Mouse (Mus musculus) forebrain, embryonic 12.5 days (tissue): ENCODE data around the gene C1qb. TPM values are rescaled to one million over a fixed set of nuclear protein-coding genes. Genes with fewer than 3 reads are reported as not detected.

ENCODE experiments used
- ATAC-seq: fragments of 200-750 bp; cut with Nextera tagmentation; 2 replicates; pipeline ENCODE4 v1.8.0; 2017; ENCODE audit warnings: moderate TSS enrichment; ENCODE audit not compliant: low FRiP score
- H3K27ac ChIP-seq: fragments of 300-500 bp; sonication (generic); 2 replicates; pipeline ENCODE4 v1.5.1; 2016; ENCODE audit warnings: mild to moderate bottlenecking
- H3K27me3 ChIP-seq: fragments of 300-500 bp; sonication (generic); 2 replicates; pipeline ENCODE4 v1.6.1; 2016; ENCODE audit warnings: mild to moderate bottlenecking
- H3K36me3 ChIP-seq: fragments of 300-500 bp; sonication (generic); replicated peaks from 2 replicates; pipeline ENCODE4 v1.6.1; 2016; ENCODE audit warnings: mild to moderate bottlenecking
- H3K4me1 ChIP-seq: fragments of 300-500 bp; sonication (generic); 2 replicates; pipeline ENCODE4 v1.6.1; 2016
- H3K4me2 ChIP-seq: fragments of 300-500 bp; sonication (generic); 2 replicates; pipeline ENCODE4 v1.6.1; 2016; ENCODE audit warnings: mild to moderate bottlenecking, moderate library complexity
- H3K4me3 ChIP-seq: fragments of 300-500 bp; sonication (generic); replicated peaks from 2 replicates; pipeline ENCODE4 v1.5.1; 2016; ENCODE audit warnings: mild to moderate bottlenecking
- H3K9ac ChIP-seq: fragments of 300-500 bp; sonication (generic); 2 replicates; pipeline ENCODE4 v1.6.1; 2016; ENCODE audit warnings: mild to moderate bottlenecking
- H3K9me3 ChIP-seq: fragments of 300-500 bp; sonication (generic); 2 replicates; pipeline ENCODE4 v1.6.1; 2016
- WGBS: fragments of 180-500 bp; shearing (Covaris S2); methylation state at CpG from one replicate; pipeline ENCODE4 v1.1.7; 2016; 5-methylcytosine and 5-hydroxymethylcytosine counted together
- polyA plus RNA-seq: library from polyadenylated mRNA; unstranded; fragments of >200 nt; fragmentation: Nextera tagmentation; extraction: Ambion mirVana; gene quantifications from 2 replicates; pipeline ENCODE4 v1.2.1, GENCODE M21; 2016

C1qb gene
- polyA plus RNA-seq, 1 experiment from 2014 or later: 18.8 TPM

- Histone ChIP-seq H3K36me3 (no peaks in the 10 kb centered on the region), H3K9me3 (no peaks in the 10 kb centered on the region), H3K4me2 (no peak overlapping the region), H3K4me1 (peaks cover 62% of the 10 kb centered on the region), H3K9ac (0 out of 2 replicates have a peak overlapping the region, but pooled peaks have one; percentile 12), H3K4me3 (no peak overlapping the region), H3K27me3 (no peaks in the 10 kb centered on the region; the same call in 1 of the 2 replicates), H3K27ac (no peak overlapping the region)
- ATAC-seq: no peak
- 76% methylated on average over 9 of the region's 9 CpGs for WGBS
Measured at GRCm38 (mm10) chr4:136838026-136838425, 48.0 kb downstream of the C1qb start.

- Histone ChIP-seq H3K4me2 (peak overlapping the region; percentile 96), H3K9ac (peak overlapping the region; percentile 100), H3K36me3 (no peaks in the 10 kb centered on the region), H3K4me1 (peaks cover 76% of the 10 kb centered on the region), H3K27ac (peak overlapping the region; percentile 100), H3K27me3 (no peaks in the 10 kb centered on the region), H3K9me3 (no peaks in the 10 kb centered on the region), H3K4me3 (peak overlapping the region; percentile 99)
- peak; percentile 76 for ATAC-seq
- WGBS: under 1% methylated on average over 23 of the region's 27 CpGs
Measured at GRCm38 (mm10) chr4:136836387-136836931, 49.5 kb downstream of the C1qb start.

GRCm38 (mm10) chr4:136835621-136836386 lies 50.2 kb downstream of the C1qb start, which contains the start of gene Ephb2:
Gene Ephb2 (minus strand): TSS chr4:136835988.
- peak within 1 kb of the TSS; percentile 100 for H3K27ac ChIP-seq
- H3K9ac ChIP-seq: peak within 1 kb of the TSS; percentile 100
- H3K27me3 ChIP-seq: no peaks in the 10 kb centered on the region
- H3K9me3 ChIP-seq: no peaks in the 10 kb centered on the region
- ATAC-seq: peak; percentile 82
- H3K4me1 ChIP-seq: peaks cover 78% of the 10 kb centered on the region
- peak within 1 kb of the TSS; percentile 96 for H3K4me2 ChIP-seq
- peak within 1 kb of the TSS; percentile 99 for H3K4me3 ChIP-seq
- under 1% methylated on average over 88 of the region's 88 CpGs for WGBS
- H3K36me3 ChIP-seq: no peaks in the 10 kb centered on the region

GRCm38 (mm10) chr4:136834815-136835620 lies 51.0 kb downstream of the C1qb start:
- WGBS: under 1% methylated on average over 76 of the region's 76 CpGs
- H3K4me2 ChIP-seq: peak overlapping the region; percentile 96
- peaks cover 79% of the 10 kb centered on the region for H3K4me1 ChIP-seq
- H3K4me3 ChIP-seq: peak overlapping the region; percentile 99
- peak overlapping the region; percentile 100 for H3K9ac ChIP-seq
- no peaks in the 10 kb centered on the region for H3K36me3 ChIP-seq
- peak; percentile 33; the same call in 1 of the 2 replicates for ATAC-seq
- H3K9me3 ChIP-seq: no peaks in the 10 kb centered on the region
- H3K27ac ChIP-seq: peak overlapping the region; percentile 100
- H3K27me3 ChIP-seq: no peaks in the 10 kb centered on the region

GRCm38 (mm10) chr4:136834439-136834814 lies 51.6 kb downstream of the C1qb start:
- ATAC-seq: no peak
- Histone ChIP-seq H3K9me3 (no peaks in the 10 kb centered on the region), H3K9ac (peak overlapping the region; percentile 100), H3K27me3 (no peaks in the 10 kb centered on the region), H3K4me2 (peak overlapping the region; percentile 96), H3K27ac (peak overlapping the region; percentile 100; the same call in 1 of the 2 replicates), H3K36me3 (no peaks in the 10 kb centered on the region), H3K4me1 (peaks cover 82% of the 10 kb centered on the region), H3K4me3 (peak overlapping the region; percentile 99)
- 9% methylated on average over 12 of the region's 12 CpGs for WGBS

- Histone ChIP-seq H3K27me3 (no peaks in the 10 kb centered on the region), H3K9me3 (no peaks in the 10 kb centered on the region), H3K36me3 (no peaks in the 10 kb centered on the region), H3K9ac (peak overlapping the region; percentile 100), H3K27ac (peak overlapping the region; percentile 100; the same call in 1 of the 2 replicates), H3K4me2 (peak overlapping the region; percentile 96), H3K4me1 (peaks cover 85% of the 10 kb centered on the region), H3K4me3 (peak overlapping the region; percentile 99)
- no peak for ATAC-seq
- WGBS: 51% methylated on average over 21 of the region's 21 CpGs
Measured at GRCm38 (mm10) chr4:136833619-136834351, 52.2 kb downstream of the C1qb start.

- no peaks in the 10 kb centered on the region for H3K27me3 ChIP-seq
- peaks cover 84% of the 10 kb centered on the region for H3K4me1 ChIP-seq
- peak overlapping the region; percentile 99; the same call in 1 of the 2 replicates for H3K4me3 ChIP-seq
- peak overlapping the region; percentile 8; the same call in 1 of the 2 replicates for H3K9ac ChIP-seq
- 83% methylated on average over 16 of the region's 16 CpGs for WGBS
- no peak overlapping the region for H3K27ac ChIP-seq
- H3K4me2 ChIP-seq: peak overlapping the region; percentile 96; the same call in 1 of the 2 replicates
- peaks cover 5% of the 10 kb centered on the region; the same call in 1 of the 2 replicates for H3K36me3 ChIP-seq
- no peak for ATAC-seq
- H3K9me3 ChIP-seq: no peaks in the 10 kb centered on the region
Measured at GRCm38 (mm10) chr4:136832559-136833232, 53.3 kb downstream of the C1qb start.

GRCm38 (mm10) chr4:136830272-136830823 lies 55.6 kb downstream of the C1qb start:
- Histone ChIP-seq H3K27me3 (no peaks in the 10 kb centered on the region), H3K4me2 (peak overlapping the region; percentile 33), H3K9ac (0 out of 2 replicates have a peak overlapping the region, but pooled peaks have one; percentile 25), H3K4me1 (peaks cover 91% of the 10 kb centered on the region), H3K36me3 (peaks cover 9% of the 10 kb centered on the region; the same call in 1 of the 2 replicates), H3K9me3 (no peaks in the 10 kb centered on the region), H3K4me3 (no peak overlapping the region), H3K27ac (peak overlapping the region; percentile 43; the same call in 1 of the 2 replicates)
- 42% methylated on average over 9 of the region's 9 CpGs for WGBS
- no peak for ATAC-seq
